Mouse (Mus musculus) thymus, adult 2 months (tissue): ENCODE data around the gene Kcnmb1. TPM values are rescaled to one million over a fixed set of nuclear protein-coding genes. Genes with fewer than 3 reads are reported as not detected.

ENCODE experiments used
- DNase-seq: peaks from one replicate; pipeline ENCODE4 v3.0.0; 2021
- H3K27ac ChIP-seq: fragments of 200-500 bp; 2 replicates; pipeline ENCODE4 v1.5.1; 2012; ENCODE audit warnings: low read length, control low read depth; ENCODE audit not compliant: control insufficient read depth, insufficient read depth
- H3K27me3 ChIP-seq: fragments of 200-500 bp; 2 replicates; pipeline ENCODE4 v1.6.1; 2012; ENCODE audit warnings: mild to moderate bottlenecking, low read length, moderate library complexity, mixed read lengths; ENCODE audit not compliant: control insufficient read depth, insufficient read depth
- H3K36me3 ChIP-seq: fragments of 200-500 bp; 2 replicates; pipeline ENCODE4 v1.6.1; 2012; ENCODE audit warnings: mild to moderate bottlenecking, low read length, moderate library complexity; ENCODE audit not compliant: control insufficient read depth, insufficient read depth
- H3K4me1 ChIP-seq: fragments of 200-500 bp; replicated peaks from 2 replicates; pipeline ENCODE4 v1.6.1; 2012; ENCODE audit warnings: low read length; ENCODE audit not compliant: control insufficient read depth, insufficient read depth
- H3K4me3 ChIP-seq: fragments of 200-500 bp; 2 replicates; pipeline ENCODE4 v1.5.1; 2012; ENCODE audit warnings: mild to moderate bottlenecking, low read length, control low read depth, moderate library complexity; ENCODE audit not compliant: control insufficient read depth, insufficient read depth
- CTCF ChIP-seq: fragments of 200-500 bp; IDR thresholded peaks from 2 replicates; pipeline ENCODE4 v1.5.1; 2012; ENCODE audit warnings: mild to moderate bottlenecking, control low read depth, low read length, moderate library complexity, borderline replicate concordance; ENCODE audit not compliant: control insufficient read depth, poor library complexity, insufficient read depth; ENCODE audit errors: extremely low read depth
- POLR2A ChIP-seq: fragments of 200-500 bp; IDR thresholded peaks from 2 replicates; pipeline ENCODE4 v1.6.1; 2012; ENCODE audit warnings: mild to moderate bottlenecking, low read length, control low read depth, moderate library complexity; ENCODE audit not compliant: control insufficient read depth, poor library complexity, insufficient read depth; ENCODE audit errors: extremely low read depth
- WGBS: fragments of 180-500 bp; shearing (Covaris S2); methylation state at CpG from one replicate; pipeline ENCODE4 v1.1.7; 2018; 5-methylcytosine and 5-hydroxymethylcytosine counted together
- polyA plus RNA-seq: library from polyadenylated mRNA; depleted of rRNA; stranded (reverse); fragments of >200 nt; gene quantifications from 2 replicates; pipeline ENCODE4 v1.2.3, GENCODE M21; 2012

Kcnmb1 gene
- polyA plus RNA-seq, 1 experiment, result 0.50 TPM

- Histone ChIP-seq H3K4me3 (no peak overlapping the region), H3K27me3 (no peaks in the 10 kb centered on the region), H3K27ac (peak overlapping the region; percentile 82), H3K4me1 (peaks cover 33% of the 10 kb centered on the region), H3K36me3 (no peaks in the 10 kb centered on the region)
- DNase-seq, result peak; percentile 75
- WGBS, result 8% methylated on average over 10 of the region's 10 CpGs
- TF ChIP-seq POLR2A (no peak), CTCF (no peak)
Observed at GRCm38 (mm10) chr11:33931836-33932385, 30.9 kb upstream of the Kcnmb1 start.

DNA sequence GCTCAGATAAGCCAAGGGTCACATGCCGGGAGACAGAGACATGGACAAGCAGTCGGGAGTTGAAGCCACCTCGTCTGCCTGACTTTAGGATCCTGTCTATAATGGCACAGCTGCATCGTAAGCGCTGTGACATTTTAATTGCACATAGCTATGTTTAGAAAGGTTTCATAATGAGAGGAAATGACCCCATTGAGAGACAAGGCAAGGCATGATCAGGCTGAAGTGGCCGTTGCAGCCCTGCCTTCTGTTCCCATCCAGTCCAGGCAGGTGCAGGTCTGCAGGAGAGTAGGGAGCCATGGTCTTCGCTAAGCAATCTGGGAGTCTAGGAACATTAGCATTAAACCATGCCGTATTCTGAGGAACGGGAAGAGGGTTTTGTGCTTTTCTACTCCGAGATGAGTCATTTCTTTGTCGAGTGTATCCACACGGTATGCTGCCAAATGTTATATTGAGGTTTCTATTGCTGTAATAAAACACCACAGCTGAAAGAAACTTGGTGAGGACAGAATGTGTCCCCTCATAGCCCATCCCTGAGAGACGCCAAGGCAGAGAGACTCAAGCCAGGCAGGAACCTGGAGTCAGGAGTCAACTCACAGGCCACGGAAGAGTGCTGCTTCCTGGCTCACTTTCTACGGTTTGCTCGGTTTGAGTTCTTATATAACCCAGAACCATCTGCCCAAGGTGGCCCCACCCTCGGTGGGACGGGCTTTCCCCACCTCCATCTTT lies 30.3 kb upstream of the Kcnmb1 start:
- no peak overlapping the region for H3K4me3 ChIP-seq
- H3K27me3 ChIP-seq, result no peaks in the 10 kb centered on the region
- H3K27ac ChIP-seq, result peak overlapping the region; percentile 82
- peak; percentile 26 for DNase-seq
- H3K36me3 ChIP-seq, result no peaks in the 10 kb centered on the region
- WGBS, result 13% methylated on average over 18 of the region's 18 CpGs
- TF ChIP-seq CTCF (no peak), POLR2A (no peak)
- H3K4me1 ChIP-seq, result peaks cover 38% of the 10 kb centered on the region

- 87% methylated on average over 9 of the region's 9 CpGs for WGBS
- Histone ChIP-seq H3K4me3 (no peak overlapping the region), H3K27me3 (no peaks in the 10 kb centered on the region), H3K4me1 (peaks cover 44% of the 10 kb centered on the region), H3K36me3 (no peaks in the 10 kb centered on the region), H3K27ac (no peak overlapping the region)
- TF ChIP-seq CTCF, result peak; percentile 89
- no peak for TF ChIP-seq POLR2A
- DNase-seq, result peak; percentile 61
Observed at GRCm38 (mm10) chr11:33934286-33934685, 28.5 kb upstream of the Kcnmb1 start.

GRCm38 (mm10) chr11:33937641-33938040 lies 25.2 kb upstream of the Kcnmb1 start:
- no peak for DNase-seq
- TF ChIP-seq POLR2A, result no peak
- TF ChIP-seq CTCF, result no peak
- Histone ChIP-seq H3K4me1 (peaks cover 52% of the 10 kb centered on the region), H3K36me3 (no peaks in the 10 kb centered on the region), H3K27ac (peak overlapping the region; percentile 98), H3K27me3 (no peaks in the 10 kb centered on the region), H3K4me3 (no peak overlapping the region)
- 82% methylated on average over 8 of the region's 8 CpGs for WGBS

- H3K36me3 ChIP-seq, result no peaks in the 10 kb centered on the region
- H3K27ac ChIP-seq, result peak overlapping the region; percentile 98
- TF ChIP-seq CTCF, result 0 out of 2 replicates have a peak, but pooled peaks have one; percentile 20
- peak; percentile 66 for TF ChIP-seq POLR2A
- H3K4me1 ChIP-seq, result peaks cover 48% of the 10 kb centered on the region
- DNase-seq, result peak; percentile 79
- H3K4me3 ChIP-seq, result peak overlapping the region; percentile 19; the same call in 1 of the 2 replicates
- no peaks in the 10 kb centered on the region for H3K27me3 ChIP-seq
- 4% methylated on average over 7 of the region's 7 CpGs for WGBS
Observed at GRCm38 (mm10) chr11:33938561-33939274, 24.1 kb upstream of the Kcnmb1 start.

GRCm38 (mm10) chr11:33939456-33940113 lies 23.2 kb upstream of the Kcnmb1 start:
- Histone ChIP-seq H3K27me3 (no peaks in the 10 kb centered on the region), H3K27ac (peak overlapping the region; percentile 98), H3K4me3 (no peak overlapping the region), H3K4me1 (peaks cover 48% of the 10 kb centered on the region), H3K36me3 (no peaks in the 10 kb centered on the region)
- WGBS, result 5% methylated on average over 4 of the region's 4 CpGs
- peak; percentile 30 for DNase-seq
- TF ChIP-seq CTCF (no peak), POLR2A (no peak)
